Mouse (Mus musculus) heart, adult 2 months (tissue): ENCODE results near the gene Ccnj. TPM values are rescaled to one million over a fixed set of nuclear protein-coding genes. Genes with fewer than 3 reads are reported as not detected.
A peak's percentile ranks its signal among the peaks of the same experiment; 100 is the strongest.

ENCODE experiments used
- DNase-seq, 2 experiments: peaks; one replicate each; pipeline ENCODE4 v3.0.0; 2021
- H3K27ac ChIP-seq: fragments of 200-600 bp; 2 replicates; pipeline ENCODE4 v1.8.1; 2022
- H3K27me3 ChIP-seq: fragments of 200-500 bp; 2 replicates; pipeline ENCODE4 v1.6.1; 2012; ENCODE audit warnings: mild to moderate bottlenecking, low read length, inconsistent platforms, mixed read lengths; ENCODE audit not compliant: control insufficient read depth, insufficient read depth
- H3K36me3 ChIP-seq: fragments of 200-500 bp; 2 replicates; pipeline ENCODE4 v1.6.1; 2012; ENCODE audit warnings: low read length, inconsistent platforms; ENCODE audit not compliant: control insufficient read depth, insufficient read depth
- H3K4me1 ChIP-seq: fragments of 200-500 bp; 2 replicates; pipeline ENCODE4 v1.6.1; 2011; ENCODE audit warnings: low read length; ENCODE audit not compliant: control insufficient read depth, insufficient read depth
- H3K4me3 ChIP-seq: fragments of 200-600 bp; 2 replicates; pipeline ENCODE4 v1.8.1; 2022
- H3K79me2 ChIP-seq: fragments of 200-500 bp; replicated peaks from 2 replicates; pipeline ENCODE4 v1.6.1; 2012; ENCODE audit warnings: mild to moderate bottlenecking, inconsistent platforms, low read length, moderate library complexity, mixed read lengths; ENCODE audit not compliant: control insufficient read depth, insufficient read depth
- H3K9ac ChIP-seq: fragments of 200-500 bp; 2 replicates; pipeline ENCODE4 v1.6.1; 2012; ENCODE audit warnings: low read depth, mild to moderate bottlenecking, control low read depth, inconsistent platforms, low read length, mixed read lengths
- CTCF ChIP-seq: fragments of 200-600 bp; IDR thresholded peaks from 2 replicates; pipeline ENCODE4 v1.8.1; 2022; ENCODE audit warnings: antibody characterized with exemption, mild to moderate bottlenecking, moderate library complexity
- EP300 ChIP-seq: fragments of 200-500 bp; IDR thresholded peaks from 2 replicates; pipeline ENCODE4 v1.6.1; 2011; ENCODE audit warnings: low read depth, low read length, control low read depth; ENCODE audit not compliant: insufficient read depth
- POLR2A ChIP-seq: fragments of 200-500 bp; IDR thresholded peaks from 2 replicates; pipeline ENCODE4 v1.6.1; 2011; ENCODE audit warnings: mild to moderate bottlenecking, low read depth, low read length, control low read depth; ENCODE audit not compliant: insufficient read depth
- WGBS: fragments of 180-500 bp; shearing (Covaris S2); methylation state at CpG from one replicate; pipeline ENCODE4 v1.1.7; 2018; 5-methylcytosine and 5-hydroxymethylcytosine counted together
- intact Hi-C: fragments of 180-260 bp; cut with DNase I; formaldehyde crosslinking; loops from one replicate; pipeline ENCODE4 v1.15.1; 2025
- polyA plus RNA-seq: library from polyadenylated mRNA; depleted of rRNA; stranded (reverse); fragments of >200 nt; gene quantifications from 2 replicates; pipeline ENCODE4 v1.2.3, GENCODE M21; 2012
- total RNA-seq, 2 experiments: library from RNA; stranded (reverse); gene quantifications; 2 replicates each; pipeline ENCODE4 v1.2.3; 2021

The Ccnj gene
- total and polyA plus RNA-seq, 3 experiments = 4.2 to 4.9 (median 4.3) TPM

- DNase-seq = no peak
- Histone ChIP-seq H3K79me2 (no peaks in the 10 kb centered on the region), H3K27me3 (no peaks in the 10 kb centered on the region; the same call in 1 of the 2 replicates), H3K4me1 (no peaks in the 10 kb centered on the region), H3K27ac (no peak overlapping the region), H3K4me3 (no peak overlapping the region), H3K9ac (no peak overlapping the region), H3K36me3 (no peaks in the 10 kb centered on the region)
- intact Hi-C loops = no loop called here
- TF ChIP-seq POLR2A (no peak), CTCF (no peak), EP300 (no peak)
- 32% methylated on average over 7 of the region's 7 CpGs for WGBS
Measured at GRCm38 (mm10) chr19:40826735-40827134, 4.3 kb upstream of the Ccnj start.

DNA sequence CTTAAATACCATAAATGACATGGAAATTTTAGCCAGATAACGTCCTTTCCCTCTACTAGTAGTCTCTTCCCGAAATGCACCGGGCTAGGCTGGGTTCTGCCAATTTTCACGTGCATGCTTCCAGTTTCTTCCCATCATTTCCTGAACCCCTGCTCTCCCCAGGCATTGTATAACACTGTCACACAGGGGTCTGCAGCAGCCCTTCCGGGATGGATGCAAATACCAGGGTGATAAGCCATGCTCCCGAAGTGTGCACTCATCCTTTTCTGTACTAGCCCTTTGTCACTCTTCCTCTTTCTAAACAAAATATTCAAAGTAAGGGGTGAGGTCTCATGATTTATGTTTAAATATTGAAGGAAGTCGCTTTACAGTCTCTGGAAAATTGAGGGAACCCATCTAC, 881 bp upstream of the Ccnj start:
- 0 out of 2 replicates have a peak, but pooled peaks cover 1% of the 10 kb centered on the region for H3K79me2 ChIP-seq
- no peak overlapping the region for H3K9ac ChIP-seq
- H3K36me3 ChIP-seq = no peaks in the 10 kb centered on the region
- TF ChIP-seq POLR2A = no peak
- H3K27me3 ChIP-seq = no peaks in the 10 kb centered on the region; the same call in 1 of the 2 replicates
- no peak for DNase-seq
- peaks cover 3% of the 10 kb centered on the region for H3K4me1 ChIP-seq
- H3K4me3 ChIP-seq = peak overlapping the region; percentile 95
- intact Hi-C loops = loop anchor here (2.0 to 5.0 kb wide), 3 partner anchors 43 to 432 kb away; partner anchors contain the start of genes Tm9sf3 and Zfp518a
- no peak overlapping the region; the same call in 1 of the 2 replicates for H3K27ac ChIP-seq
- 29% methylated on average over 7 of the region's 7 CpGs for WGBS

- TF ChIP-seq EP300 (no peak), CTCF (no peak), POLR2A (no peak)
- peak in 1 of 2 experiments; percentile 70 for DNase-seq
- no peaks in the 10 kb centered on the region; the same call in 1 of the 2 replicates for H3K27me3 ChIP-seq
- peak overlapping the region; percentile 95 for H3K4me3 ChIP-seq
- H3K36me3 ChIP-seq = no peaks in the 10 kb centered on the region
- peak overlapping the region; percentile 91 for H3K9ac ChIP-seq
- H3K4me1 ChIP-seq = peaks cover 3% of the 10 kb centered on the region
- peak overlapping the region; percentile 85 for H3K27ac ChIP-seq
- H3K79me2 ChIP-seq = 0 out of 2 replicates have a peak, but pooled peaks cover 1% of the 10 kb centered on the region
- intact Hi-C loops = loop anchor here (2.0 to 5.0 kb wide), 3 partner anchors 41 to 431 kb away; partner anchors contain the start of genes Tm9sf3 and Zfp518a
- WGBS = under 1% methylated on average over 76 of the region's 76 CpGs
Measured at GRCm38 (mm10) chr19:40831416-40832201, 530 bp downstream of the Ccnj start.

- Histone ChIP-seq H3K4me1 (peaks cover 3% of the 10 kb centered on the region), H3K4me3 (peak overlapping the region; percentile 95; the same call in 1 of the 2 replicates), H3K27me3 (no peaks in the 10 kb centered on the region), H3K36me3 (peaks cover 2% of the 10 kb centered on the region), H3K79me2 (0 out of 2 replicates have a peak, but pooled peaks cover 1% of the 10 kb centered on the region), H3K9ac (peak overlapping the region; percentile 91), H3K27ac (no peak overlapping the region)
- no peak for DNase-seq
- intact Hi-C loops = loop anchor here (5.0 kb wide), 1 partner anchor 430 kb away; the partner anchor contains the start of gene Tm9sf3
- WGBS = 30% methylated on average over 5 of the region's 5 CpGs
- TF ChIP-seq CTCF = no peak
- TF ChIP-seq POLR2A = 0 out of 2 replicates have a peak, but pooled peaks have one; percentile 11
Measured at GRCm38 (mm10) chr19:40832361-40832760, 1.3 kb downstream of the Ccnj start.

DNA sequence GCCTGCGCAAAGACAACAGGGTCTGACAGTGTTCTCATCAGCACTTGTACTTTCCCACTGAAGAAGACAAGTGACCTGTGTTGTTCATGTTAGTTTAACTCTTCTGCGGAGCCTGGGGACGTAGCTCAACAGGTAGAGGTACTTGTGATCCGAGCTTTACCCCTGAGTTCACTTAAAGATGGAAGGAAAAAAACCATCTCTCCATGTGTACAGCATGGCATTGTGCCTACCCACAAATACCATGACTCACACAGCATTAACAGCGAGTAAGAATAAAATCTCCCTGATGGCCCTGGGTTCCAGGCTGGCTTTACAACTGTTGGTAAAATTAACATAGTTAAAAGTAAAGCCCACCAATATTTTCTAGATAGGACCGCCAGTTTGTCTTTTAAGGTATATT, 3.4 kb downstream of the Ccnj start:
- intact Hi-C loops = loop anchor here (5.0 kb wide), 1 partner anchor 428 kb away; the partner anchor contains the start of gene Tm9sf3
- WGBS = 91% methylated on average over 6 of the region's 6 CpGs
- peaks cover 3% of the 10 kb centered on the region for H3K36me3 ChIP-seq

GRCm38 (mm10) chr19:40838205-40838604, 7.1 kb downstream of the Ccnj start:
- no peak for DNase-seq
- Histone ChIP-seq H3K4me3 (no peak overlapping the region), H3K79me2 (0 out of 2 replicates have a peak, but pooled peaks cover 1% of the 10 kb centered on the region), H3K27ac (no peak overlapping the region), H3K36me3 (peaks cover 10% of the 10 kb centered on the region), H3K27me3 (no peaks in the 10 kb centered on the region), H3K9ac (no peak overlapping the region), H3K4me1 (peaks cover 1% of the 10 kb centered on the region; the same call in 1 of the 2 replicates)
- 74% methylated on average over 7 of the region's 7 CpGs for WGBS
- intact Hi-C loops = no loop called here
- TF ChIP-seq POLR2A = no peak
- TF ChIP-seq EP300 = no peak
- no peak for TF ChIP-seq CTCF

More for the DNA sequence above, 3.4 kb downstream of the Ccnj start:
- DNase-seq = no peak
- Histone ChIP-seq H3K27ac (no peak overlapping the region), H3K4me3 (no peak overlapping the region), H3K27me3 (no peaks in the 10 kb centered on the region), H3K79me2 (0 out of 2 replicates have a peak, but pooled peaks cover 1% of the 10 kb centered on the region), H3K9ac (no peak overlapping the region), H3K4me1 (peaks cover 3% of the 10 kb centered on the region)
- no peak for TF ChIP-seq CTCF
- no peak for TF ChIP-seq POLR2A
- no peak for TF ChIP-seq EP300
